Mouse (Mus musculus): Measurements from ENCODE around the gene Dus2. TPM values are rescaled to one million over a fixed set of nuclear protein-coding genes. Genes with fewer than 3 reads are reported as not detected.
"Not testable (repeated sequence)": the region's sequence is repeated elsewhere in the genome, so short reads cannot be mapped to it uniquely, and the experiment has no call there.

Dus2 gene
- total RNA-seq, 2 experiments from 2014 or later, result 7.4 to 7.8 TPM

GRCm38 (mm10) chr8:105981146-105981545 is 10.0 kb upstream of the Dus2 start:
- no peak for DNase-seq
- intact Hi-C loops (cut with DNase I), result no loop called here

GRCm38 (mm10) chr8:105983406-105983805 is 7.7 kb upstream of the Dus2 start:
- DNase-seq; intact Hi-C loops (cut with DNase I): not testable (repeated sequence)

GRCm38 (mm10) chr8:105988546-105988945 is 2.6 kb upstream of the Dus2 start:
- no peak for DNase-seq
- intact Hi-C loops (cut with DNase I), result no loop called here

- intact Hi-C loops (cut with DNase I), result loop anchor here (1.0 to 2.0 kb wide), 3 partner anchors 31 to 129 kb away; no protein-coding TSS in a partner anchor
- no peak for DNase-seq
These were observed 409 bp downstream of the Dus2 start for GRCm38 (mm10) chr8:105991546-105991945.

- intact Hi-C loops (cut with DNase I), result no loop called here
- no peak for DNase-seq
These were observed 1.4 kb downstream of the Dus2 start for GRCm38 (mm10) chr8:105992499-105992898.

- intact Hi-C loops (cut with DNase I), result no loop called here
- no peak for DNase-seq
These were observed 2.1 kb downstream of the Dus2 start for GRCm38 (mm10) chr8:105993226-105993625.

GRCm38 (mm10) chr8:105996359-105996758 is 5.2 kb downstream of the Dus2 start:
- no peak for DNase-seq
- intact Hi-C loops (cut with DNase I), result no loop called here

- no peak for DNase-seq
- intact Hi-C loops (cut with DNase I), result no loop called here
These were observed 7.8 kb downstream of the Dus2 start for GRCm38 (mm10) chr8:105998971-105999370.

GRCm38 (mm10) chr8:106001908-106002307 is 10.8 kb downstream of the Dus2 start:
- intact Hi-C loops (cut with DNase I), result no loop called here

GRCm38 (mm10) chr8:106004538-106005207 is 13.5 kb downstream of the Dus2 start:
- intact Hi-C loops (cut with DNase I), result no loop called here
- no peak for DNase-seq

More at GRCm38 (mm10) chr8:106001908-106002307, 10.8 kb downstream of the Dus2 start:
- DNase-seq, result no peak

GRCm38 (mm10) chr8:106005875-106006274 is 14.7 kb downstream of the Dus2 start, which contains the start of gene Dpep2nb:
Gene Dpep2nb (minus strand): TSS chr8:106005975.
- intact Hi-C loops (cut with DNase I), result no loop called here
- DNase-seq, result no peak

GRCm38 (mm10) chr8:106006413-106006812 is 15.3 kb downstream of the Dus2 start:
- intact Hi-C loops (cut with DNase I), result no loop called here
- no peak for DNase-seq

GRCm38 (mm10) chr8:106007135-106007534 is 16.0 kb downstream of the Dus2 start:
- no peak for DNase-seq
- intact Hi-C loops (cut with DNase I), result no loop called here

GRCm38 (mm10) chr8:106007891-106008290 is 16.8 kb downstream of the Dus2 start:
- DNase-seq; intact Hi-C loops (cut with DNase I): not testable (repeated sequence)

GRCm38 (mm10) chr8:106010748-106011642 is 19.9 kb downstream of the Dus2 start:
- DNase-seq, result peak; percentile 91 to 94
- intact Hi-C loops (cut with DNase I), result loop anchor here (2.0 to 5.0 kb wide), 2 partner anchors 110 to 304 kb away; partner anchors contain the start of genes 4933405L10Rik, Enkd1 and Pskh1

- no peak for DNase-seq
- intact Hi-C loops (cut with DNase I), result loop anchor here (2.0 to 5.0 kb wide), 2 partner anchors 111 to 304 kb away; partner anchors contain the start of genes 4933405L10Rik, Enkd1 and Pskh1
These were observed 20.5 kb downstream of the Dus2 start, which contains the start of gene Ddx28 for GRCm38 (mm10) chr8:106011643-106011986. Gene Ddx28 (minus strand): TSS chr8:106011882.

- not testable (repeated sequence) for DNase-seq
- intact Hi-C loops (cut with DNase I), result loop anchor here (5.0 kb wide), 1 partner anchor 305 kb away; the partner anchor contains the start of genes 4933405L10Rik and Enkd1
These were observed 21.1 kb downstream of the Dus2 start for GRCm38 (mm10) chr8:106012203-106012602.

- intact Hi-C loops (cut with DNase I), result no loop called here
- DNase-seq, result no peak
These were observed 25.1 kb downstream of the Dus2 start for GRCm38 (mm10) chr8:106016284-106016683.

- intact Hi-C loops (cut with DNase I), result no loop called here
- no peak for DNase-seq
These were observed 26.0 kb downstream of the Dus2 start for GRCm38 (mm10) chr8:106017130-106017529.

GRCm38 (mm10) chr8:106018039-106018438 is 26.9 kb downstream of the Dus2 start:
- no peak for DNase-seq
- intact Hi-C loops (cut with DNase I), result no loop called here

- DNase-seq, result peak; percentile 77 to 85
- intact Hi-C loops (cut with DNase I), result loop anchor here (1.0 to 5.0 kb wide), 3 partner anchors 31 to 310 kb away; partner anchors contain the start of gene Dus2
These were observed 31.3 kb downstream of the Dus2 start for GRCm38 (mm10) chr8:106022483-106022882.
